Mouse (Mus musculus) hindbrain, embryonic 15.5 days (tissue): Measurements from ENCODE around the gene Slc10a6. TPM values are rescaled to one million over a fixed set of nuclear protein-coding genes. Genes with fewer than 3 reads are reported as not detected.

ENCODE experiments used
- ATAC-seq: fragments of 200-750 bp; cut with Nextera tagmentation; 2 replicates; pipeline ENCODE4 v1.8.0; 2017; ENCODE audit warnings: low read depth, moderate number of reproducible peaks, moderate TSS enrichment; ENCODE audit not compliant: low FRiP score
- H3K27ac ChIP-seq: fragments of 300-500 bp; sonication (generic); replicated peaks from 2 replicates; pipeline ENCODE4 v1.5.1; 2015; ENCODE audit warnings: mild to moderate bottlenecking, inconsistent platforms
- H3K27me3 ChIP-seq: fragments of 300-500 bp; sonication (generic); 2 replicates; pipeline ENCODE4 v1.6.1; 2015; ENCODE audit warnings: control low read depth, inconsistent platforms
- H3K36me3 ChIP-seq: fragments of 300-500 bp; sonication (generic); 2 replicates; pipeline ENCODE4 v1.6.1; 2015; ENCODE audit warnings: control low read depth, inconsistent platforms
- H3K4me1 ChIP-seq: fragments of 300-500 bp; sonication (generic); replicated peaks from 2 replicates; pipeline ENCODE4 v1.6.1; 2015; ENCODE audit warnings: control low read depth, inconsistent platforms
- H3K4me2 ChIP-seq: fragments of 300-500 bp; sonication (generic); 2 replicates; pipeline ENCODE4 v1.6.1; 2015; ENCODE audit warnings: moderate library complexity, mild to moderate bottlenecking, inconsistent platforms
- H3K4me3 ChIP-seq: fragments of 300-500 bp; sonication (generic); 2 replicates; pipeline ENCODE4 v1.5.1; 2015; ENCODE audit warnings: mild to moderate bottlenecking, inconsistent platforms
- H3K9ac ChIP-seq: fragments of 300-500 bp; sonication (generic); 2 replicates; pipeline ENCODE4 v1.6.1; 2015; ENCODE audit warnings: inconsistent platforms
- H3K9me3 ChIP-seq: fragments of 300-500 bp; sonication (generic); 2 replicates; pipeline ENCODE4 v1.6.1; 2016; ENCODE audit warnings: control low read depth, inconsistent platforms
- WGBS: fragments of 180-500 bp; shearing (Covaris S2); methylation state at CpG from one replicate; pipeline ENCODE4 v1.1.7; 2015; 5-methylcytosine and 5-hydroxymethylcytosine counted together
- polyA plus RNA-seq: library from polyadenylated mRNA; unstranded; fragments of >200 nt; fragmentation: Nextera tagmentation; extraction: Ambion mirVana; gene quantifications from 2 replicates; pipeline ENCODE4 v1.2.1, GENCODE M21; 2015

Slc10a6 gene
- polyA plus RNA-seq, 1 experiment from 2014 or later: 0.36 TPM

GRCm38 (mm10) chr5:103612316-103612715 lies 16.9 kb downstream of the Slc10a6 start:
- no peak for ATAC-seq
- no peak overlapping the region for H3K9ac ChIP-seq
- no peak overlapping the region for H3K27ac ChIP-seq
- no peaks in the 10 kb centered on the region for H3K36me3 ChIP-seq
- H3K4me1 ChIP-seq: no peaks in the 10 kb centered on the region
- H3K4me3 ChIP-seq: no peak overlapping the region
- no peak overlapping the region for H3K4me2 ChIP-seq
- 89% methylated on average over 7 of the region's 7 CpGs for WGBS
- no peaks in the 10 kb centered on the region for H3K27me3 ChIP-seq
- H3K9me3 ChIP-seq: no peaks in the 10 kb centered on the region

DNA sequence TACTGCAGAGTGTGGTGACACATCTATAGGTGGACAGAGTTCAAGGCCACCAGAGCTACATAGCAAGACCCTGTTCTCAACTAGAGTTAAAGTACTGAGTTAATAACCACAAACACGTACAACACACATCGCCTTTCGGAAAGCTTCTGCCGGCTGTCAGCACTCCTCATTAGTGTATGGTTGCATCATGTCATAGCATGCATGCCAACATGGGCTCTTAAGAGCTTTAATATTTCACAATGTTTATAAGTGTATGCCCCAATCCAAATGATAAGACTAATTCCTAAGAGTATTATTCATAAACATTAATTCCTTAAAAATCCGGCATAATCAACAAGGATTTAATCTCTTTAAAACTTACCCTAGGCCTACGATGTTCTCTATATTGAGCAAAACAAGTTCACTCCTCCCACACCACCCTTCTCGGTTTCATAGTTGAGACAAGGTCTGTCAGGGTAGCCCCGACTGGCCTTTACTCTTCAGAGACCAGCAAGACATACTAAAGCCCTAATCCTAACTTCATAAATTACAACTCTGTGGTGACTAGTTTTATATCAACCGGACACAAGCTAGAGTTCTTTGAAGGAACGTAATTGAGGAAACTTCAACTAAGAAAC lies 18.2 kb downstream of the Slc10a6 start:
- WGBS: 94% methylated on average over 10 of the region's 10 CpGs

GRCm38 (mm10) chr5:103610148-103610547 lies 19.1 kb downstream of the Slc10a6 start:
- no peaks in the 10 kb centered on the region for H3K9me3 ChIP-seq
- ATAC-seq: no peak
- H3K36me3 ChIP-seq: no peaks in the 10 kb centered on the region
- WGBS: 74% methylated on average over 5 of the region's 5 CpGs
- H3K4me2 ChIP-seq: no peak overlapping the region
- no peak overlapping the region for H3K4me3 ChIP-seq
- no peak overlapping the region for H3K9ac ChIP-seq
- no peak overlapping the region for H3K27ac ChIP-seq
- H3K4me1 ChIP-seq: no peaks in the 10 kb centered on the region
- no peaks in the 10 kb centered on the region for H3K27me3 ChIP-seq

More for the DNA sequence above, 18.2 kb downstream of the Slc10a6 start:
- no peak for ATAC-seq
- H3K4me2 ChIP-seq: no peak overlapping the region
- no peak overlapping the region for H3K9ac ChIP-seq
- no peak overlapping the region for H3K27ac ChIP-seq
- no peaks in the 10 kb centered on the region for H3K9me3 ChIP-seq
- H3K27me3 ChIP-seq: no peaks in the 10 kb centered on the region
- H3K4me1 ChIP-seq: no peaks in the 10 kb centered on the region
- H3K4me3 ChIP-seq: no peak overlapping the region
- no peaks in the 10 kb centered on the region for H3K36me3 ChIP-seq

DNA sequence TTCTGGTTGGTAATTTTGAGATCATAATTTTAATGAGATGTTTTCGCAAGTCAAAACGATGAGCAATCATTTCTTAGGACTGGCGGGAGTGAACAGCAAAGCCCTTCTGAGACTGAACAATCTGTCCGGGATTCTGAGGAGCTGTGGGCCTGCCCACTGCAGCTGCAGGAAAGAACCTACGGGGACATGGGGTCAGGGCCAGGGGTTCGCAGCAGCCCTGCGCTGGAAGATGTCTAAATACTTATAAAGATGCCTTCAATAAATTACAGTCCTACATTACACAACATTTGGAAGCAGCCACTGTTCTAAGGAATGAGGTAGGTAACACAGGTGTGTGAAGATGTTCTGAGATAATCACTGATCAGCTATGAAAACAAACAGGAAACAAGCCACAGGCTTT lies 23.5 kb downstream of the Slc10a6 start:
- 84% methylated on average over 7 of the region's 7 CpGs for WGBS
- Histone ChIP-seq H3K4me1 (no peaks in the 10 kb centered on the region), H3K9ac (no peak overlapping the region), H3K9me3 (no peaks in the 10 kb centered on the region), H3K4me2 (no peak overlapping the region), H3K36me3 (no peaks in the 10 kb centered on the region), H3K27me3 (no peaks in the 10 kb centered on the region), H3K27ac (no peak overlapping the region), H3K4me3 (no peak overlapping the region)
- no peak for ATAC-seq

GRCm38 (mm10) chr5:103603115-103603893 lies 25.9 kb downstream of the Slc10a6 start:
- Histone ChIP-seq H3K4me2 (no peak overlapping the region), H3K36me3 (no peaks in the 10 kb centered on the region), H3K27me3 (no peaks in the 10 kb centered on the region), H3K4me1 (no peaks in the 10 kb centered on the region), H3K4me3 (no peak overlapping the region), H3K27ac (no peak overlapping the region), H3K9ac (no peak overlapping the region), H3K9me3 (no peaks in the 10 kb centered on the region)
- ATAC-seq: peak; percentile 81
- 26% methylated on average over 11 of the region's 11 CpGs for WGBS

- Histone ChIP-seq H3K36me3 (no peaks in the 10 kb centered on the region), H3K4me2 (no peak overlapping the region), H3K27me3 (no peaks in the 10 kb centered on the region), H3K4me3 (no peak overlapping the region), H3K27ac (no peak overlapping the region), H3K9ac (no peak overlapping the region), H3K9me3 (no peaks in the 10 kb centered on the region), H3K4me1 (peaks cover 9% of the 10 kb centered on the region)
- no peak for ATAC-seq
- 83% methylated on average over 5 of the region's 5 CpGs for WGBS
Observed at GRCm38 (mm10) chr5:103598881-103599280, 30.3 kb downstream of the Slc10a6 start.

- no peak for ATAC-seq
- no peak overlapping the region for H3K27ac ChIP-seq
- no peak overlapping the region for H3K9ac ChIP-seq
- H3K9me3 ChIP-seq: no peaks in the 10 kb centered on the region
- no peak overlapping the region for H3K4me2 ChIP-seq
- no peak overlapping the region for H3K4me3 ChIP-seq
- 79% methylated on average over 9 of the region's 9 CpGs for WGBS
- no peaks in the 10 kb centered on the region for H3K27me3 ChIP-seq
- H3K4me1 ChIP-seq: peaks cover 9% of the 10 kb centered on the region
- no peaks in the 10 kb centered on the region for H3K36me3 ChIP-seq
Observed at GRCm38 (mm10) chr5:103598264-103598663, 30.9 kb downstream of the Slc10a6 start.

- Histone ChIP-seq H3K9ac (no peak overlapping the region), H3K36me3 (no peaks in the 10 kb centered on the region), H3K27me3 (no peaks in the 10 kb centered on the region), H3K4me1 (peaks cover 9% of the 10 kb centered on the region), H3K9me3 (no peaks in the 10 kb centered on the region), H3K4me3 (no peak overlapping the region), H3K4me2 (no peak overlapping the region), H3K27ac (no peak overlapping the region)
- no peak for ATAC-seq
- 70% methylated on average over 6 of the region's 6 CpGs for WGBS
Observed at GRCm38 (mm10) chr5:103597604-103598003, 31.6 kb downstream of the Slc10a6 start.

DNA sequence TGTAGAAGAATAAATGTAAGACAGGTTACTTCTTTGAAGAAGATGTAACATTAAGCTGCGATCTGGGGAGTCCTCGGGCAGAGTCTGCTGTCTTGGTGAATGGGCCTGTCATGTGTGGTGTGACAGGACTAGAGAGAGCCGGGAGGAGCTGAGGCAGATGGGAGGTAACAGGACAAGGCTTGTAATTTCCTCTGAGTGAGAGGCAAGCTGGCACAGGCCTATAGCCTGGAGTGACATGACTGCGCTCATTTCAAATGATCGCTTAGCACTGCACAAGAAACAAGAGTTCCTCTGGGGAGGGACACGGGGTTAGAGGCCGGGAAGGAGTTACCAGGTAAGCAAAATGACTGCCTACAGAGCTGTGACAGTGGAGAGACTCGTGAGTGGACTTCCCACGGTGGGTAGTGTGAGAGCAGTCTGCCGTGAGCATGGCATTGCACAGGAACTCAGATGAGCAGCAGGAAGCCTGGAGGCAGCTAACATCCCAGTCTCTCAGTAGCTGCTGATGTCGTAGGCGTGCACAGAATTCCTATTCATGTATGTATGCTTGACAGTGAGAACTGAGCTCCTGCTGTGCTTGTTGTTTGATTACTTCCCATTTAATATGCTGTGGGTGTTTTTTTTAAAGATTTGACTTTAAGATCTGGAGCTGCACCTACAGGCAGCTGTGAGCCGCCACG lies 32.6 kb downstream of the Slc10a6 start:
- 0 out of 2 replicates have a peak overlapping the region, but pooled peaks have one; percentile 39 for H3K27ac ChIP-seq

GRCm38 (mm10) chr5:103595394-103596226 lies 33.6 kb downstream of the Slc10a6 start:
- H3K27ac ChIP-seq: peak overlapping the region; percentile 25; the same call in 1 of the 2 replicates
- ATAC-seq: no peak
- no peaks in the 10 kb centered on the region for H3K36me3 ChIP-seq
- H3K4me2 ChIP-seq: no peak overlapping the region
- H3K9me3 ChIP-seq: no peaks in the 10 kb centered on the region
- H3K4me1 ChIP-seq: peaks cover 9% of the 10 kb centered on the region
- WGBS: 62% methylated on average over 13 of the region's 13 CpGs
- H3K4me3 ChIP-seq: no peak overlapping the region
- H3K27me3 ChIP-seq: no peaks in the 10 kb centered on the region
- H3K9ac ChIP-seq: no peak overlapping the region

More for the DNA sequence above, 32.6 kb downstream of the Slc10a6 start:
- peak; percentile 64; the same call in 1 of the 2 replicates for ATAC-seq
- Histone ChIP-seq H3K36me3 (no peaks in the 10 kb centered on the region), H3K27me3 (no peaks in the 10 kb centered on the region), H3K9me3 (no peaks in the 10 kb centered on the region), H3K9ac (no peak overlapping the region), H3K4me3 (no peak overlapping the region), H3K4me2 (no peak overlapping the region), H3K4me1 (peaks cover 9% of the 10 kb centered on the region)
- WGBS: 47% methylated on average over 14 of the region's 14 CpGs

DNA sequence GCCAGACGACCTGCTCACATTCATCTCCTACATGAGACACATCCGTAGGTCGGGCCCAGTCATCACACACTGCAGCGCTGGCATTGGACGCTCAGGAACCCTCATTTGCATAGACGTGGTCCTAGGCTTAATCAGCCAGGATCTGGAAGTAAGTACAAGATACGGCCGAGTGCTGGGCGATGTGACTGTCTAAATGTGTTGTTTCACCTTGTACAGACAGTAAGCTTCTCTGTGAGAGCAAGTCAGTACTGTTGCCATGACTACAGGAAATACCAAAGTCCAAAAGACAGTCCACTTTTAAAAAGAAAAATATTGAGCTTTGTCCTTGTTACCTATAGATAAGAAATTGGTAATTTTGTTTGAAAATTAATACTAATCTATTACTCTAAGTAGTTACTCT lies 35.6 kb downstream of the Slc10a6 start:
- Histone ChIP-seq H3K36me3 (no peaks in the 10 kb centered on the region), H3K9me3 (no peaks in the 10 kb centered on the region), H3K27me3 (no peaks in the 10 kb centered on the region), H3K4me1 (peaks cover 9% of the 10 kb centered on the region), H3K4me2 (no peak overlapping the region), H3K4me3 (no peak overlapping the region), H3K27ac (no peak overlapping the region), H3K9ac (no peak overlapping the region)
- 74% methylated on average over 9 of the region's 9 CpGs for WGBS
- no peak for ATAC-seq
